Mouse (Mus musculus): ENCODE measurements at regions not wholly inside any gene's neighbourhood (a gene's known extent, or its start where the extent isn't known, plus 50 kb on each side); places are given as distances from the start of the nearest gene placed in this dataset.
A peak's percentile ranks its signal among the peaks of the same experiment; 100 is the strongest.

GRCm38 (mm10) chr13:45156223-45156622 lies 77.7 kb downstream of the Gm9817 start:
- TF ChIP-seq ZNF384 (IDR thresholded peaks at IDR 0.05; ENCODE audit: low read depth, low read length) = no peak
- peak in 1 of 2 experiments; percentile 68; a peak in 2 of 4 replicates for TF ChIP-seq CTCF (conservative IDR thresholded peaks at IDR 0.05 in 1 of 2, IDR thresholded peaks at IDR 0.05 in 1 of 2; ENCODE audit: low read depth in 2 of 2, low read length in 2 of 2)
- no peak for TF ChIP-seq KAT2A (IDR thresholded peaks at IDR 0.05; ENCODE audit: insufficient replicate concordance, low read length)
- no peak for TF ChIP-seq CHD2 (IDR thresholded peaks at IDR 0.05; ENCODE audit: low read length)
- no peak for TF ChIP-seq PAX5 (IDR thresholded peaks at IDR 0.05; ENCODE audit: low read length)
- TF ChIP-seq EP300 (IDR thresholded peaks at IDR 0.05; ENCODE audit: low read length) = no peak
- no peak for TF ChIP-seq TCF12 (IDR thresholded peaks at IDR 0.05; ENCODE audit: low read depth, low read length)
- TF ChIP-seq POLR2A (IDR thresholded peaks at IDR 0.05; ENCODE audit: low read depth, low read length) = no peak

Measured in CH12.LX (cell line).